Mouse (Mus musculus): ENCODE measurements at regions not wholly inside any gene's neighbourhood (a gene's known extent, or its start where the extent isn't known, plus 50 kb on each side); places are given as distances from the start of the nearest gene placed in this dataset.
A peak's percentile ranks its signal among the peaks of the same experiment; 100 is the strongest.

DNA sequence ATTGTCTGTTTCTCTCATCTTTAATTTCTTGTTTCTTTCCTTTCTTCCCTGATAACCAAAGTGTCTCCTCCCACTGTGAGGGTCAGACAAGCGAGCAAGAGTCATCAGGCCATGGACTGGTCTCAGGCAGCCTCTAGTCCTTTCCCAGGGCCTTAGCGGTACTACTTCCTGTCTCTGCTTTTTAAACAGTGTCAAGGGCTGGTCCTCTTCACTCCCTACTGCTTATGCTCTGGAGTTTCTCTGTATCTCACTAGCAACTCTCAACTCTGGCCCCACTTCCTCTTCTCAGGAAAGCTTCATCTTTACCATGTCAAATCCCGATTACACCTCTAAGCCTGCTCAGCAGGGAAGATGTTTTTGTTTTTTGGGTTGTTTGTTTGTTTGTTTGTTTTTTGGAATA is 124.1 kb downstream of the Pten start:
- ATAC-seq (ENCODE audit: low TSS enrichment) = no peak

DNA sequence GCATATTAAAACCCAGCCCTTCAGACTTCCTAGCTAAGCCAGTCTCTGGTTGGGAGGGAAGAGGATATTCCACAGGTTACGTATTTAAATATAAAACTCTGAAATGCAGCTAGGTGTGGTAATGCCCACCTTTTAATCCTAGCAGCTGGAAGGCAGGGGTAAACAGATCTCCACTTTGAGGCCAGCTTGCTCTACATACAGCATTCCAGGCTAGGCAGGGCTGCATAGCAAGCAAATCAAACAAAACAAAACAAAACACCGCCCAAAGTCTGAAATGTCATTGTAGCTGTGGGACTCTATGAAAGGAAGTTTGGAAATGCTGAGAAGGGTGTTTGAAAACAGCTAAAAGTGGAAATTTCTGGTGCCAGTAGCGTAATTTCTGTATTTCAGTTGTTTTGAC is 127.0 kb downstream of the Pten start:
- no peak for ATAC-seq (ENCODE audit: low TSS enrichment)

DNA sequence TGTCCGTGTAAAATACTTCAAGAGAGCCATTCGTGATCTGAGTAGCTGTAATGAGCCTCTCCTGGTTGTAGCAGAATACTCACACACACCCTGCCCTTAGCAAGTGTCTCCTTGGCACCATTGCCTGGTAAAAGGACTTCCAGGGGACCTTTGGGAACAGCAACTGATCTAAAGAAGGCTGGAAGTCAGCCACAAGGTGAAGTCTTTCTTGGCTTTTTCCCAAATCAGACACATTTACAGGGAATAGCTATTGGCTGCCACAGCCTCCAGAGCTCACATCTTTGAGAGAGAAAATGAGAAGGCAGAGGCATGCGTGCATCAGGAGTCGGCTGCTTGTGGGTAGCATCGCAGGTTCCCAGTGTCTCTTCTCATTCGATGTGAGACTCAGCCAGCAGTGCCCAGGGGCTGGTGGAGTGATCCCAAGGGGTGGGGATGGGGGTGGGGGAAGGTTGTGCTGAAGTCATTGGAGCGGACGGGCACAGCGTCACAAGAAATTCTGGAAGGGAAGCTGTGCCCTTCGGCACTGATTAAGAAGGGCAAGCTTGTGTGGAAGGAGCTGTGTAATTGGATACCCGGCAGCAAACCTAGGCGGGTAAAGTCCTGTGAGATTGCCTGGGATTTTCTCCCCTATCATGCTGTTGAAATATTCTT is 128.3 kb downstream of the Pten start:
- ATAC-seq (ENCODE audit: low TSS enrichment) = no peak

DNA sequence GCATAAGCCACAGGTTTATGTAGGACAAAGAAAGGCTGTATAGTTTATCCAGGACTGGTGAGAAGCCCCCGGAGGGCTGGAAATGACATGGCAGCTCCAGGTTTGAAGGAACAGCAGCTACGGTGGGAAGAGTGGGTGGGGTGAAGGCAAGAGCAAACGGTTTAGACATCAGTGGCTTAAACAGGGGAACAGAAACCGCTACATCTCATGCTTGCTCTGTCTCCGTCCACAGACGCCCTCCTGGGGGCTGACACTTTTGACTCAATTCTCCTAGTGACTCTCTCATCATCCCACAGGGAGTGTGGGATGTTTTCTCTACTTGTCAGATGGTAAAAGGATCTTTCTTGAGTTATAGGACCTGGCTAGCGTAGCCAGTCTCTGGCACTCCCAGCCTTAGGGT is 129.9 kb downstream of the Pten start:
- ATAC-seq (ENCODE audit: low TSS enrichment) = no peak

DNA sequence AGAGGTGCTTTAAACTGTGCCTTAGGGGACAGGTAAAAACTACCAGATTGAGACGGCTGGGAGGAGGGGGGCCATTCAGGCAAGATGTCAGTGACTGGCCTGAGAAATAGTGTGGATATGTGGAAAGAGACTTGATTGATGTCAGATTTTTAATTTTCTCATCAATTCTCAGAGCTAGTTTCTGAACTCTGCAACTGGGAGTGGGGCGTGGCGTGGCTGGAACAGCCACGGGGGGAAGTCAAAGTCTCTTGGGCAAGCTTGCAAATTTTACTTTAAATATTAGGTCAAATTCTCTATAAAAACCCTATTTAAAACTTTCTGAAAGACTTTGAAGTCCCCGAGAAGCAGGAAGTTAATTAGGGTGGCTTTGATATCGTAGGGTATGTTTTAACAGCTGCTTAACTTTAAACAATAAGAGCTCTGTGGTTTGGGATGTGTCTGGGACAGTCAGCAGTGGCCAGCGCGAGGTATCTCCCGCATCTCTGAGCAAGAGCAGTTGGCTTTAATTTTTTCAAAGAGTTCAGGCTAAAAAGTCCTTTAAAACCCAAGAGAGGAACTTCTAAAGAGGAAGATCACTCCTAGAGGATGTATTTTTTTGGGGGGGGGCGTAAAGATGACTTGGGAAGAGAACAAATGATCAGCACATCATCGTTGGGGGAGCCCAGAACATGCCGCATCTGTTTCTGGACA is 131.5 kb downstream of the Pten start:
- ATAC-seq (ENCODE audit: low TSS enrichment) = no peak

DNA sequence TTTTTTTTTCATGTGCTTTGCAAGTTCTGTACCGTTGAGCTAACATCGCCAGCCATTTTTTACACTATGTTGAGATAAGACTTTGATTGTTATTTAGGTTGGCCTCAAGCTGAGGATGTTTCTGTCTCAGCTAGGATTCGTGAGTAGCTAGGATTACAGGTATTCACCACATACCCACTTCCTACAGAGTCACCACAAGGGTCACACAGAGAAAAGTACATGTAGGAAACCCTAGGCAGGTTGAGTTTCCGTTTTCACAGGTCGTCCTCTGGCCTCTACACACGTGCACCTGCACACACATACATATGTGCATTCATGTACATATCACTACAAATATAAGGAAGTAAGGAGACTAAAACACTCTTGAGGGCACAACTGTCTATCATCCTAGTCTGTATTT is 133.5 kb downstream of the Pten start:
- ATAC-seq (ENCODE audit: low TSS enrichment) = no peak

DNA sequence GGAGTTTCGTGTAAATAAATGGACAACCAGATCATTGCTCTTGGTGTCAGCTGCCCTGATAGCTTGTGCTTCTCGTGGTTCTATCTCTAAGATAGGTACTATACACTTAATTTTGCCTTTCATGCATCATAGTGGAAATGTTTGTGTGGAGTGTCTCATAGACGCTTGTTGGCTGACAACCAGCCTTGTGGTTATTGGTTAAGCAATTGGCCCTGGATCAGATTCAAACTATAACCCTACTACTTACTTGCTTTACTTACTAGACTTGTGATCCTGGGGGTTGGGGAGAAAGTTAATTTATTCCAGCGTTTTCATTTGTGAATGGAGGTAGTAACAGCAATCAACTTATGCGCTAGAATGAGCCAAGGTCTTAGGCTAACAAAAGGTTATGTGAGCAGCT is 135.2 kb downstream of the Pten start:
- ATAC-seq (ENCODE audit: low TSS enrichment) = no peak

DNA sequence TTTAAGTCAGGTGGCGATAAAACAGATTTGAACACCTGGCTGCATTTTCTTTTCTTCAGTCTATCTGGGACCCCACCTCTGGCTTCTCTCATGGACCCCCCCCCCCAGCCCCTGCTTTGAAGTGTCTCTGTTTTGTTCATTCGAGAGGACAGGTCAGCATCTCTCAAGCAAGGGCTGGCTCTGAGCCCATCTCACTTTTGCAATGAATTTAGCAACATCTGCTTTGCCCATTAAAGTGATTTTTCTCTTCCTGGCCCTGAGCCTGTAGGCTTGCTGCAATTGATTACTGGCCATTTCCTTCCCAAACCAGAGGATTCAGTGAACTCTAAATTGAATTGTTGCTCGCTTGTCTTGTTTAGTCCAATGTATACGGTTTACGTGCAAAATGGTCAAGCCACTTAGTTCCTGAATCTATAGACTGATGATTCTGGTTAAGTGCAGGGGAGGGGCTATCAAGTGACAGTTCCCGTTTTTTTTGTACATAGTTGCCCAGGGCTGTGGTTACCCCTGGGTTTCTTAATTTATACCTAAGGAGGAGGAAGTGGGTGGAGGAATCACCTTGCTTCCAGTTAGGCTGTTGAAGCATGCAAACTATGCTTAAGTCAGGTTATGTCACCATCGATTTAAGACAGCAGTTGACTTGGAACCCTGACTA is 146.3 kb downstream of the Pten start:
- ATAC-seq (ENCODE audit: low TSS enrichment) = no peak

DNA sequence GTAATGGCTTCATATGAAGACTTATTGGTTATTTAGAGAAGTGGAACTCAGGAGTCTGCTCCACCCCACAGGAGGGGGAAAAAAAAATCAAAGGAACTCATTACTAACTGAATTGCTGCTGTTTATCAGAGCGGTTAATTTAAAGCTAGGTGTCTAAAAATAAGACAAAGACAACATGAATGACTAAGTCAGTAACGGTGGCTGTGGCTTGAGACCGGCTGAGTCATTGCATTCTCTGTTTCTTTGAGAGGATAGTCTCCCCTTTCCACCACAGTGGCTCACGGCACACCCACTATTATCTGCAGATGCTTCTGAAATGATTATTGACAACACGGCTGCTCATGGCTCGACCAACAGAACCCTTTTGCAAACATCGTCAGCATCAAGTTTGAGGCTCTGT is 147.2 kb downstream of the Pten start:
- no peak for ATAC-seq (ENCODE audit: low TSS enrichment)

DNA sequence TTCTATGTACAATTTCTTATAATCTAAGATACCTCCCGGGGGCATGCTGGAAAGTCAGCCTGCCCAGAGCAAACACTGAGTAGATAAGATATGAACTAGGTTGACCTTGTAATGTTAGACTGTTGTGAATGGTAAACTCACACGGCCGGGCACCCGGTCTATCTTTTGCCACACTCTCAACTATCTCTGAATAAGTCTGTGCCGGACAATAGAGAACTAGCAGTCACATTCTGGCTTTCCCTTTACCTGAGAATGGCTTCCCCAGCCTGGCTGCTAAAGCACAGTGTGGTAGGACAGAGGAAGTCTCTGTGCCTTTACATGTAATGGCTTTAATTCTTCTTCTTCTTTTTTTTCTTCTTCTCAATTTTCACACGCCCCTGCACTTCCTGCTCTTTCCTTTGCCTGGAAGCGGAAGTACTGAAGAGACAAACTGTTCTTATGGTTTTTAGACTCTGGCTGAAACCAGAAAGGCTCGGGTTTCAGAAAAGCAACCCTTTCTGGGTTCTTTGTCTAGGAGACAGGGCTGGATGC is 148.7 kb downstream of the Pten start:
- ATAC-seq (ENCODE audit: low TSS enrichment) = no peak

DNA sequence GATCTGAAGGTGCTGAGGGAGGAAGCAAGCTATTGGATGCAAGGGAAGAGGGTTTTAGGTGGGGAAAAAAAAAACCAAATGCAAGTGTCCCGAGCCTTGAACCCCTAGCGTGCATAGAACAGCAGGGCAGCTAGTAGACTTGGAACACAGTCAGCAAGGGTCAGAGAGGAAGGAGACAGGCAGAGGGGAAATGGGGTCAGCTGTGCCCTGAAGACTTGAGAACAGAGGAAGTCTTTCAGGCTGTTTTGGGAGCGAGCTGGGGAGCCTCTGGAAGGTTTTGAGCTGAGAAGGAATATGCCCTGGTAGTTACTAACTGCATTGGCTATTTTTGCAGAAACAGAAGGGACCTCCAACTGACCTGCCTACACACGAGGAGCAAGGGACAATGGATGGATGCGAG is 149.5 kb downstream of the Pten start:
- ATAC-seq (ENCODE audit: low TSS enrichment) = no peak

DNA sequence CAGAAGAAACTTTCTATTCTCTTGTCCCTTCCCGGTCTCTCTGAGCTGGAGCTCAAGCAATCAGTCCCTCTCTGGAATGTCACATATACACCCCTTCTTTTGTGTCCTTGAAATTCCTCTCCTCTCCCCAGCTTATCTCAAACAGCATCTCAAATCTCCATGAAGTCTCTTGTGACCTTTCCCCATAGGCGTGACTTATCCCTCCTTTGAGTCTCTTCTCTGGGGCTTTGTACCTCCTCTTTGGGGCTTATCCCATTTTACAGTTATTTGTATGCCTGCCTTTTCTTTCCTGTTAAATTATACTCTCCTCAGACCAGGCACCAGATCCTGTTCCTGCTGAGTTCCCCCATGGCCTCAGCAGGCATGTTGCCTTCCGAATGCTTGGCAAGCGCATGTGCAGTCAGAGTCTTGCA is 152.8 kb downstream of the Pten start:
- no peak for ATAC-seq (ENCODE audit: low TSS enrichment)

DNA sequence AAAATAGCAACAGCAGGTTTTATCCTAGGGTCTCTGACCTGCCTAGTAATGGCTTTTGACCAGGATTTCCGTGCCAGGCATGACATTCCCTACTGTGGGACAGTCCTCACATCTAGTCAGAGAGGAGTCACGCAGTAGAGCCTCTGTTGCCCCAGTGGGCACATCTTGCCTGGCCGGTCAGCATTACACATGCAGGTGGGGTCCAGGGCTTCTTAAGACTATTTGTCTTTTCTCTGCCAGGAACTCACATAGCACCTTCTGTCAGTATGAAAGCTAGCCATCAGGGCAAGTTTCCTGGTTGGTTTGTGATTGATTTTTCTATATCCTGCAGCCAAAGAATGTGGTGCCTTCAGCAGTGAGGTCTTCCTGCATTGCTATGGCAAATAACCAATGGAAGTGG is 155.0 kb downstream of the Pten start:
- ATAC-seq (ENCODE audit: low TSS enrichment) = no peak

DNA sequence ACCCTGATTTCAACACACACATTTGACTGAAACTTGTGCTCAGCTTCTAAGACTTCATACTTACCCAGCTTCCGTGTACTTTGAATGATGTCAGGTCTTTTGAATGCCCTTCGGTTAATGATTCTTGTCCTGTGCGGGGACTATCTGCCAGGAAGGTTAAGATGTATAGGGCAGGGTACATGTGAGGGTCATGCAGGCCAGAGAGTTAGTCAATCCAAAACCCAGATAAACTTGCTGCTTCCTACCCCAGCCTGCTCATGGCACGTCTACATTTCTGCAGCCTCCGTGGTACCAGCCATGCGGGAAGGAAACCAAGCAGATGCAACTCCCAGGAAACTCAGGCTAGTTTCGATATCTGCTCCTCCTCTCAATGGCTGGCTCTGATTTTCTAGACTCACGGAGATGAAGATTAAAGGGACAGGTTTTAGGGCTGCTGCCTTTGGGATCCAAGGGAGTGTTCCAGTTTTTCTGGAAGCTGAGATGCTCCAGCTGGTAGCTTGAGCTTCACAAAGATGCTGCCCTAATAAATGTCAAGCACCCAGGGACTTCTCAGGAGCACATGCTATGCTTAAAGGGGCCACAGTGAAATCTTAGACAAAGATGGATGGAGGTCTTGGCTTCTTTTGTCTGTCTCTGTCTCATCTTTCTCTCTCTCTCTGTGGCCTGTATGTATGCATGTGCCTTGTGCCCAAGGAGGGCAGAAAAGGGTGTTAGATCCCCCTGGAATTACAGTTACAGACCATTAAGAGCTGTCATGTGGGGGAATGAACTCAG is 159.4 kb downstream of the Pten start:
- ATAC-seq (ENCODE audit: low TSS enrichment) = no peak

DNA sequence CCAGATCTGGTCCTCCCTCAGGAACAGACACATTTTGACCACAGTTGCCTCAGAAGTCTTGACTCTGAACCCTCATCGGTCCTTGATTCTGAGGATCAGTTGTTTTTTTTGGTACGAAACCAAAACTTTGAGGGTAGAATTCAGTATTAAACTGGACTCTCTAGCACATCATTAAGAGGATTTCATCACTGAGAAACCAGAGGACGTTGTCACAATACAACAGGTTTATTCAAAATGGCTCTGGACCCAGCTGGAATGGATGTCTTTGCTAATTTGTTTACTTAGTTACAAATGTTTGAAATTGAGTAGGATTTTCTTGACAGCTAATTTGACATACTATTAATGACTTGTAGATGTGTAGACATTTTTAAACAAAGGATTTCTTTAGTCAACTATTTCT is 163.7 kb downstream of the Pten start:
- no peak for ATAC-seq (ENCODE audit: low TSS enrichment)

DNA sequence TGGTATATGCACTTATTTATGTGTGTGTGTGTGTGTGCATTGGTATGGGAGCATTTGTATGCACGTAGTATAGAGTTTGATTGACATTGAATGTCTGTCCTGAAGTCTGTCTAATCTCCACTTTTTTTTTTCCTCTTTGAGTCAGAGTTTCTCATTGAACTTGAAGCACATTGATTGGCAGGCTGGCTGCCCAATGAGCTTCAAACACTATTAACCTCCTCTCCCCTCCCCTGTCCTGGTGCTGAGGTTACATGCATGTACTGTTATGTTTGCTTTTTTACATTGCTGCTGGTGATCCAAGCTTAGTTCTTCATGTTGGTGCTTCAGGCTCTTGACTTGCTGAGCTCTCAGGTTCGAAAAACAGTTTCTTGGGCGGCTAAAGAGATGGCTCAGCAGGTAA is 166.6 kb downstream of the Pten start:
- no peak for ATAC-seq (ENCODE audit: low TSS enrichment)

DNA sequence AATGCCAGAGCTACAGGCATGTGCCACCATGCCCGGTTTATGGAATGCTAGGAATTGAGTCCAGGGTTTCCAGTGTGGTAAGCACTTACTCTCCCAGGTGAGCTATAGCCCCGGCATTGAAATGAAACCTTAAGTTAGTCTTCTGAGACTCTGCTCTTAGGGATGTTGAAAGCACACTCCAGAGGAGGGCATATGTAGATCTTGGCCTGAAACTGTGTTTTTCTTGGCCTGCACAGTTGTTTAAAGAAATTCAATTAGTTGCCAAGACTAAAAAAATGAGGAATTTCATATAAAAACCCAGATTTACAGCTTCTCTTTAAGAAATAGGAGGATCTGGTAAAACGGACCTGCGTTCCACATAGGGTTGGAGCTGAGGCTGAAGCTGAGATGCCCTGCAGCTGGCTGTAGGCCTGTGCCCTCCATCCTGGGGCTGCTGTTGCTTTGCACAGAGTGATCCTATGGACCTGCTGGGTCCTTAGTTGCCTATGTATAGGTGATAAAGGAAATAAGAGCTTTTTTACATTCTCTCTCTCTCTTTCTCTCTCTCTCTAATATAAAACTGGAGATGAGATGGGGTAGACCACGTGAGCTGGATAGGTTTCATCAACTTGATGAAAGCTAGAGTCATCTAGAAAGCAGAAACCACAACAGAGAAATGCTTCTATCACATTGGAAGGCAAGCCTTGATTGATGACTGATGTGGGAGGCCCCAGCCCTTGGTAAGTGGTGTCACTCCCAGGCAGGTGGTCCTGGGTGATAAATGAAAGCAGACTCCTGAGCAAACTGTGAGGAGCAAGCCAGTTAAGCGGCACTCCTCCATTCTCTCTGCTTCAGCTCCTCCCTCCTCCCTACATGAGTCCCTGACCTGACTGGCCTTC is 168.6 kb downstream of the Pten start:
- ATAC-seq (ENCODE audit: low TSS enrichment) = peak; percentile 20; the same call in 1 of the 2 replicates

DNA sequence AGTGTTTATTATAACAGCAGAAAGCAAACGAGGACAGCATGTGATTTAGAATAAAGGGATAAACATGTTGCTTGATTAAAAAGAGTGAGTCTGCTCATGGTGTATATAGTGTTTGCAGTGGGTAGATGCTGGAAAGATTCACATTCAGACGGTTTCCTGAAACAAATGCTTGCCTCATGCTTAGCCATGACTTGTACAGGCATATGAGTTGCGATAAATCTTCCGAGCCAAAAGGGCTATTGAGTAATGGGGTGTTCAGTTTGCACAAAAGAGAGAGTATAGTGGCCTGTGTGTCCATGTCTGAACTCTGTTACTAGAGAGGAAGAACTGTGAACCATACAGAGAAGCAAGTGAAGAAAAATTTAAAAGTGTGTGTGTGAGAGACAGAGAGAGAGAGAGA is 169.3 kb downstream of the Pten start:
- no peak for ATAC-seq (ENCODE audit: low TSS enrichment)

DNA sequence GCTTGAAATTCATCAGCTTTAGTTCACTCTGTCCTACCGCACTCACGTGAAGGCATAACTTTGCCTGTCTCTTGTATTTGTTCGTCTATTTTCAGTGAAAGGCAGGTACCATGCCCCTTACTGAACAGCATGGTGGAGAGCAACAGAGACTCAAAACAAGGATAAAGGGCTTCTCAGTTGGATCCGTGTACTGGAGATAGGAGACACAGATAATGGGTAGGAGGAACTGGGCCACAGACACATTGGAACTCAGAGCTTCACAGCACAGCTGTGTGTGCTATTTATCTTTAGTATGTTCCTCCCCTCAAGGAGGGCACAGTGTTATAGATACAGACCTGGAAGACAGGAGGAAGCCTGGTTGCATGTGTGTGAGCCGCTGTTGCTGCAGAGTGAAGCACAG is 176.4 kb downstream of the Pten start:
- ATAC-seq (ENCODE audit: low TSS enrichment) = 0 out of 2 replicates have a peak, but pooled peaks have one; percentile 4

DNA sequence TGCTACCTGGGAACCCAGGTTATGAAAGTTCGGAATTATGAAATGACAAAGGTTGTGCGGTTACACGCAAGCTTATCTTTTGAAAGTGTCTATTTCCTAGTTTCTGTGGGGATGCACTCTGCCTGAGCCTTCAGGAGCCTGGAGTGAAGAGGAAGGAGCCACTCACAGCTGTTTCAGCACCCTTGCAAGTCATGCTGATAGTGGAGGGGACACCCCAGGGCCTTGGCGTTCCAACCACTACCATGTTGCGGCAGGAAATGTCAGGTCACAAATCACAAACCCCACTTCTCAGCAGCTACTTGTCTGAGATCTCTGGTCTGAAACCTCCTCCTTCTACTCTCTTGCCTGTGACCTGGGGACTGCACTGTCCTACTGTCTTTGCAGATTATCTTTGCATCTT is 178.3 kb downstream of the Pten start:
- no peak for ATAC-seq (ENCODE audit: low TSS enrichment)

DNA sequence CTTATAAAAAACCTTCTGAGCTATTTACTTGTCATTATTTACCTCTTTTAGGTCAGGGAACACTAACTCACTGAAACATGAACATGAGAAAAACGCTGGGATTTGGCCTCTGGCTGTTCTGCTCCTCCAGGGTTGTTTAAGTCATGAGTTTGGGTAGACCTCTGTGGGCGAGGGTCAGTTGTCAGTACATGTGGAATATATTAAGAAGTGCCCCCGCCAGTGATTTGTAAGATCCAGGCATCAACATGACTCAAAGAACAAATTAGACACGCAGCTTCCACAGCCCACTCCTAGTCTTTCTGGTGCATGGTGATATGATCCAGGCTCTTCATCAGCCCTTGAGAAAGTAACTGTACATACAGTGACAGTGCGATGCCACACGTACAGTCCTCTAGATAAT is 180.3 kb downstream of the Pten start:
- no peak for ATAC-seq (ENCODE audit: low TSS enrichment)

Measured in frontal cortex, adult (tissue).